Mouse (Mus musculus) small intestine, adult 2 months (tissue): ENCODE measurements at regions not wholly inside any gene's neighbourhood (a gene's known extent, or its start where the extent isn't known, plus 50 kb on each side); places are given as distances from the start of the nearest gene placed in this dataset.

ENCODE experiments used
- CTCF ChIP-seq: fragments of 200-500 bp; IDR thresholded peaks from 2 replicates; pipeline ENCODE4 v1.5.1; 2012; ENCODE audit warnings: low read depth, mild to moderate bottlenecking, control low read depth, inconsistent platforms, low read length, moderate library complexity, mixed read lengths; ENCODE audit not compliant: insufficient replicate concordance, insufficient read length; ENCODE audit errors: extremely low read depth
- POLR2A ChIP-seq: fragments of 200-500 bp; IDR thresholded peaks from 2 replicates; pipeline ENCODE4 v1.6.1; 2012; ENCODE audit warnings: low read depth, mild to moderate bottlenecking, control low read depth, inconsistent platforms, low read length, moderate library complexity

DNA sequence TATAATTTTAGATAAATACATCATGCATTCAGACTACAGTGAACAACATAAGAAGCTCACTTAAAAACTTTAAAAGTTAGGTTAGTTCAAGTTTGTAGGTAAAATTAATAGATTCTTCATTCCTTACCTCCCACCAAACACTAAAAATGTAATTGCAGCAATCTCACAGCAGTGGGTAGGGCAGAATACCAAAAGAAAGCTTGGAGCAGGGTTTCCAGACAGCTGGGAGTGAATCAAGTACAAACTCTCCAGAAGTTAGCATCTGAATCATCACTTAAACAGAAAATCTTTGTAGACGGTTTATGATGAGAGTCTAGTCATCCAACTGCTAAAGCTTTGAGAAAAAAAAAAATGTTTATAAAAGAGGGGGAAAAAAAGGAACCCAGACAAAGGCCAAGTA lies 117.9 kb downstream of the Samd5 start:
- TF ChIP-seq POLR2A (no peak), CTCF (no peak)
